Mouse (Mus musculus) bone marrow, adult 2 months (tissue): ENCODE data around the gene Ddx28.

ENCODE experiments used
- CTCF ChIP-seq: fragments of 200-500 bp; IDR thresholded peaks from 2 replicates; pipeline ENCODE4 v1.5.1; 2011; ENCODE audit warnings: low read length, control low read depth; ENCODE audit not compliant: control insufficient read depth, insufficient read depth
- POLR2A ChIP-seq: fragments of 200-500 bp; IDR thresholded peaks from 2 replicates; pipeline ENCODE4 v1.6.1; 2011; ENCODE audit warnings: low read depth, mild to moderate bottlenecking, control low read depth, low read length, borderline replicate concordance; ENCODE audit not compliant: control insufficient read depth

GRCm38 (mm10) chr8:106043055-106043454, 31.4 kb upstream of the Ddx28 start:
- no peak for TF ChIP-seq CTCF
- TF ChIP-seq POLR2A = no peak
